ENCODE assay signal across 9 mouse cellular contexts in genomic region chr19:43615571-43616414, GRCm38 (mm10). TPM values are rescaled to one million over a fixed set of nuclear protein-coding genes. Genes with fewer than 3 reads are reported as not detected.
A peak's percentile ranks its signal among the peaks of the same experiment; 100 is the strongest.
DNase-seq lines count a peak whose midpoint lies in the region; ATAC-seq and TF ChIP-seq lines count a peak whose summit lies in the region.
"Had no signal": no experiment of that assay in that cellular context is flagged by ENCODE, and none has a peak within 500 bp of the region (broad histone marks: within the 10 kb centered on the region; RNA-seq: fewer than 3 reads in every experiment).

No protein-coding gene starts in this region.

- H3K4me2 ChIP-seq in forebrain, postnatal 0 days (ENCODE audit: low read depth): peak overlapping the region; percentile 49
- peak overlapping the region; percentile 57 for H3K4me2 ChIP-seq in liver, embryonic 12.5 days
- peak overlapping the region; percentile 47 for H3K4me2 ChIP-seq in stomach, postnatal 0 days (replicated peaks; ENCODE audit: low read depth)

- no peak for ATAC-seq in megakaryocyte, adult 5-6 weeks (ENCODE audit: poor library complexity, severe bottlenecking)
- ATAC-seq in forebrain, postnatal 0 days: no peak
- ATAC-seq in liver, embryonic 12.5 days: no peak
- no peak for ATAC-seq in stomach, postnatal 0 days (ENCODE audit: low FRiP score, low TSS enrichment)

- H3K9me3 ChIP-seq in megakaryocyte, embryonic 14.5 days: no peaks in the 10 kb centered on the region; the same call in 1 of the 2 replicates
- no peaks in the 10 kb centered on the region for H3K9me3 ChIP-seq in forebrain, postnatal 0 days (ENCODE audit: low read length)
- no peaks in the 10 kb centered on the region for H3K9me3 ChIP-seq in liver, embryonic 12.5 days (replicated peaks)
- H3K9me3 ChIP-seq in stomach, postnatal 0 days (ENCODE audit: control insufficient read depth, low read length): no peaks in the 10 kb centered on the region

- H3K36me3 ChIP-seq in megakaryocyte, embryonic 14.5 days (replicated peaks; ENCODE audit: low read length): no peaks in the 10 kb centered on the region
- H3K36me3 ChIP-seq in forebrain, postnatal 0 days (ENCODE audit: insufficient read depth): no peaks in the 10 kb centered on the region
- H3K36me3 ChIP-seq in liver, embryonic 12.5 days: no peaks in the 10 kb centered on the region
- H3K36me3 ChIP-seq in stomach, postnatal 0 days (ENCODE audit: control insufficient read depth, insufficient read depth, low read length): no peaks in the 10 kb centered on the region

- peak overlapping the region; percentile 80 for H3K4me3 ChIP-seq in megakaryocyte, embryonic 14.5 days (replicated peaks)
- peak overlapping the region; percentile 38 for H3K4me3 ChIP-seq in forebrain, postnatal 0 days (ENCODE audit: low read depth, low read length)
- peak overlapping the region; percentile 41 for H3K4me3 ChIP-seq in liver, embryonic 12.5 days
- H3K4me3 ChIP-seq in stomach, postnatal 0 days (ENCODE audit: low read depth, low read length): peak overlapping the region; percentile 35

- peak; percentile 41 for DNase-seq in forebrain, postnatal 0 days
- no peak for DNase-seq in stomach, postnatal 0 days (ENCODE audit: low spot score)
- no peak for DNase-seq in cerebellum, adult 11 months
- DNase-seq in left cerebral cortex, postnatal 14 days (ENCODE audit: low spot score in 2 of 2): no peak
- DNase-seq in kidney, adult 9 months: no peak

- peaks cover 100% of the 10 kb centered on the region for H3K27me3 ChIP-seq in megakaryocyte, embryonic 14.5 days (replicated peaks)
- H3K27me3 ChIP-seq in forebrain, postnatal 0 days (ENCODE audit: insufficient read depth, low read length): peaks cover 61% of the 10 kb centered on the region
- peaks cover 100% of the 10 kb centered on the region for H3K27me3 ChIP-seq in liver, embryonic 12.5 days (replicated peaks)
- peaks cover 55% of the 10 kb centered on the region for H3K27me3 ChIP-seq in stomach, postnatal 0 days (ENCODE audit: control insufficient read depth, insufficient read depth, low read length)

- H3K27ac ChIP-seq in forebrain, postnatal 0 days (ENCODE audit: low read depth, low read length): peak overlapping the region; percentile 40
- no peak overlapping the region for H3K27ac ChIP-seq in liver, embryonic 12.5 days
- no peak overlapping the region for H3K27ac ChIP-seq in stomach, postnatal 0 days (replicated peaks)

- no peak for TF ChIP-seq CTCF in forebrain, postnatal 0 days (IDR thresholded peaks at IDR 0.05; ENCODE audit: low read depth)
- TF ChIP-seq CTCF in stomach, postnatal 0 days (IDR thresholded peaks at IDR 0.05; ENCODE audit: low read depth): no peak

- TF ChIP-seq EP300 in stomach, postnatal 0 days (optimal IDR thresholded peaks at IDR 0.05): no peak

- H3K9ac ChIP-seq in forebrain, postnatal 0 days: peak overlapping the region; percentile 45; the same call in 1 of the 2 replicates
- H3K9ac ChIP-seq in liver, embryonic 12.5 days: no peak overlapping the region
- no peak overlapping the region for H3K9ac ChIP-seq in stomach, postnatal 0 days (ENCODE audit: low read length)

- WGBS in forebrain, postnatal 0 days: 3% methylated on average over 29 of the region's 34 CpGs
- 3% methylated on average over 34 of the region's 34 CpGs for WGBS in liver, embryonic 12.5 days (ENCODE audit: insufficient replicate concordance)
- 2% methylated on average over 33 of the region's 34 CpGs for WGBS in stomach, postnatal 0 days

- H3K4me1 ChIP-seq in megakaryocyte, embryonic 14.5 days: peaks cover 59% of the 10 kb centered on the region
- peaks cover 3% of the 10 kb centered on the region; the same call in 1 of the 2 replicates for H3K4me1 ChIP-seq in forebrain, postnatal 0 days (ENCODE audit: insufficient read depth)
- H3K4me1 ChIP-seq in liver, embryonic 12.5 days: peaks cover 37% of the 10 kb centered on the region
- no peaks in the 10 kb centered on the region for H3K4me1 ChIP-seq in stomach, postnatal 0 days (replicated peaks; ENCODE audit: control insufficient read depth, insufficient read depth)

- intact Hi-C loops in left cerebral cortex, postnatal 14 days (cut with DNase I): loop anchor here (5.0 kb wide), 1 partner anchor 33 kb away; no protein-coding TSS in a partner anchor

RNA-seq across cellular contexts. Expression of gene Nkx2-3, which starts 3.7 kb away (rescaled TPM):
- polyA plus RNA-seq in megakaryocyte, embryonic 14.5 days (2012; ENCODE audit: insufficient read depth, low replicate concordance): 0.18 TPM in 1 of 2 replicates, not detected in the other
- total RNA-seq in megakaryocyte, adult 5-6 weeks (2015): not detected in 2 replicates
- not detected in 2 replicates for total RNA-seq in megakaryocyte, adult 5-6 weeks (2017)
- total RNA-seq in forebrain, postnatal 0 days (2014; rRNA removed): 0.67 and 0.92 TPM in 2 replicates
- polyA plus RNA-seq in forebrain, postnatal 0 days (2015; fragmentation: Nextera tagmentation; extraction: Ambion mirVana): 1.1 and 1.6 TPM in 2 replicates
- polyA plus RNA-seq in liver, embryonic 12.5 days (2016; fragmentation: Nextera tagmentation; extraction: Ambion mirVana): 0.33 and 1.2 TPM in 2 replicates
- polyA plus RNA-seq in stomach, postnatal 0 days (2015; fragmentation: Nextera tagmentation; extraction: Ambion mirVana): 5.4 and 5.7 TPM in 2 replicates
- total RNA-seq in left cerebral cortex, postnatal 14 days (2021): not detected
- total RNA-seq: granulocyte monocyte progenitor cell, adult 5-6 weeks had no signal

RNA-seq across cellular contexts. Expression of gene Slc25a28, which starts 58.9 kb away (rescaled TPM):
- 17.5 and 30.6 TPM in 2 replicates for polyA plus RNA-seq in megakaryocyte, embryonic 14.5 days (2012; ENCODE audit: insufficient read depth, low replicate concordance)
- 21.0 and 25.0 TPM in 2 replicates for total RNA-seq in megakaryocyte, adult 5-6 weeks (2015)
- total RNA-seq in megakaryocyte, adult 5-6 weeks (2017): 33.5 and 33.6 TPM in 2 replicates
- 45.2 and 67.2 TPM in 2 replicates for total RNA-seq in forebrain, postnatal 0 days (2014; rRNA removed)
- 13.1 and 15.6 TPM in 2 replicates for polyA plus RNA-seq in forebrain, postnatal 0 days (2015; fragmentation: Nextera tagmentation; extraction: Ambion mirVana)
- 11.6 and 13.4 TPM in 2 replicates for polyA plus RNA-seq in liver, embryonic 12.5 days (2016; fragmentation: Nextera tagmentation; extraction: Ambion mirVana)
- 9.6 and 11.4 TPM in 2 replicates for polyA plus RNA-seq in stomach, postnatal 0 days (2015; fragmentation: Nextera tagmentation; extraction: Ambion mirVana)
- total RNA-seq in left cerebral cortex, postnatal 14 days (2021): 10 to 100 TPM; 30.2 to 36.4 TPM
